Mouse (Mus musculus) heart, adult 9 months (tissue): ENCODE measurements around the gene Slc8a3.

Experiments used
- DNase-seq, 2 experiments: peaks; one replicate each; pipeline ENCODE4 v3.0.0; 2022; ENCODE audit warnings: low spot score in 2 of 2

Slc8a3 gene

GRCm38 (mm10) chr12:81184967-81185366 lies 148.0 kb downstream of the Slc8a3 start:
- no peak for DNase-seq

- DNase-seq: peak; percentile 18 to 39
Measured at GRCm38 (mm10) chr12:81182073-81182472, 150.9 kb downstream of the Slc8a3 start.

- DNase-seq: no peak
Measured at GRCm38 (mm10) chr12:81175252-81175651, 157.7 kb downstream of the Slc8a3 start.

DNA sequence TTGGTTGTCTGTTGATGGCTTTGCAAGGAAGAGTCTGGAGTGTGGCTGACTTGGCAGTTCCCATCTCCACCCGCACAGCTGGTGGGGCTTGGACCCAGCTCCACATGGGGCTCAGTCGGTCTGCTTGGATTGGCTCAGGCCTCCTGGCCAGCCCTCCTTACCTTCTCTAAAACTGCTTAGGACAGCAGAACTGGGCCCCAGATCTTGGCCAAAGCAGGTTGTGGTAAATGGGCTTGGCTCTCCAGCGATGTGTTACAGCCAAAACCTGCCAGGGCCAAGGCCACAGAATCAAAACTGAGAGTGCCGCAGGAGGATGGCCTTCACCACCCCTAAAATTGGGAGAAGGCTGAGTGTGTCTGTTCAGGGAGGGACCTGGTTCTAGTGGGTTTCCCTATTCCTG lies 159.1 kb downstream of the Slc8a3 start:
- DNase-seq: no peak

DNA sequence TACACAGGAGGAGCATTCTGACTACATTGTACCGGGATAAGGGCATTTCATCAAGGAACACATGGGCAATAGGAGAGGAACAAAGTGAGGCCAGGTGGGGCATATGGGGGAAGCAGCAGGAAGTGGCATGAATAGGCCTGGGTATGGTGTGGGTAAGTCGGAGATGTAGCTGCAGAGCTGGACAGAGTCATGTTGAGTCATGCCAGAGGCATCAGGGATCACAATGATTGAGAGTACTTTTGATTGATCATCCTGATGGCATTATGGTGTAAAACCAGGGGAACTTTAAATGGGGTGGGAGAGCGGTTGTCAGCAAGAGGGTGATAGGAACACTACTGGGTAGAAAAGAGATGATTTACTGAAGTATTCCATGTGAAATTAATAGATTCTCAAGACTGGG lies 160.0 kb downstream of the Slc8a3 start:
- no peak for DNase-seq

DNA sequence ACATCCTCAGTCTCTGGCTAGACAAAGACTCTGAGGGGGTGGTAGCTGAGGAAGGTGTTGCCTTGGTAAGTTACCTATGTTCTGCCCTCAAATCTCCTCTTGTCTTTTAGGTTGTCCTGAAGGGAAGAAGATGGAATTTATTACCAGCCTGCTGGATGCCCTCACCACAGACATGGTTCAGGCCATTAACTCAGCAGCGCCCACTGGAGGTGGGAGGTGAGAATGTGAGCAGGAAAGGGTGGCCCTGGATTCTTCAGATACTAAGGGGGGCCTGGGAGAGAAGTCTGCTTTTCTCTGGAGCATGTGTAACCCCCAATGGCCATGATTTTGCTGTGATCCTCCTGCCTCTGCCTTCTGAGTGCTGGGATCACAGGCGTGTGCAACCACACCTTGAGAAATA lies 162.9 kb downstream of the Slc8a3 start:
- DNase-seq: no peak

- no peak for DNase-seq
Measured at GRCm38 (mm10) chr12:81168494-81168893, 164.5 kb downstream of the Slc8a3 start.

GRCm38 (mm10) chr12:81168031-81168430 lies 164.9 kb downstream of the Slc8a3 start:
- DNase-seq: no peak

DNA sequence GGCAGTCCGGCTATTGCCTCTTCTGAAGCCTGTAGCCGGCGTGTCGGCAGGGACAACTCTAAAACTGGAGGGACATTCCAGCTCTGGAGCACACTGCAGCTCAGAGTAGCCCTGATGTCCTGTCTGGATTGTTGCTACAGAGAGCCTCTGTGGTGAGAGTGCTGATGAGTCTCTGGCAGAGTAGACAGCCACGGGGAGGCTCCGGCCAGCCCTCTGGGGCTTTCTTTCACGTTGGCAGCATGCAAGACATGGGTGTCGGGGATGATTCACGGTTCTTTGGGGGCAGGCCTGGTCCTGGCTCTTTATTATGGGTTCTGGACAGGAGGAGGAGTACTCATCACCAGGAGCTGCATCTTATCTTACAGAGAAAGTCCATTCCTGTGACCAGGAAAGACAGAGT lies 165.8 kb downstream of the Slc8a3 start:
- no peak for DNase-seq

GRCm38 (mm10) chr12:81166615-81167014 lies 166.4 kb downstream of the Slc8a3 start:
- DNase-seq: no peak

GRCm38 (mm10) chr12:81166092-81166491 lies 166.9 kb downstream of the Slc8a3 start:
- DNase-seq: no peak

DNA sequence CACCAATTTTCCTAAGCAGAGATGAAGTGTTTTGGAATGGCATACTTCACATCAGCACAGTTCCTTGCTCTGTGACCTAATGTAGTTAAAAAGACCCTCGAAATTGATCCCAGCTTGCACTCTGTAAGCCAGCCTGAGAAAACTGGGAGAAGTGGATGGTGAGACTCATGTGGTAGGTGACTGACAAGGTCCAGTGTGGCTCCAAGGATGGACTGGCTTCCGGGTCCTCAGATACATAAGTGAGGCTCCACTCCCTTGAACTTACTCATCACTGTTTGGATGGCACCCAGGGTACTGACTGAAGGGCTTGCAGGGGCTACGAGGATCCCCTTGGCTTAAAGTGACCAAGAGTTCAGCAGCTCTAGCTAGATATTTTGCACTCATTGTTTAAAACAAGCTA lies 169.4 kb downstream of the Slc8a3 start:
- no peak for DNase-seq

DNA sequence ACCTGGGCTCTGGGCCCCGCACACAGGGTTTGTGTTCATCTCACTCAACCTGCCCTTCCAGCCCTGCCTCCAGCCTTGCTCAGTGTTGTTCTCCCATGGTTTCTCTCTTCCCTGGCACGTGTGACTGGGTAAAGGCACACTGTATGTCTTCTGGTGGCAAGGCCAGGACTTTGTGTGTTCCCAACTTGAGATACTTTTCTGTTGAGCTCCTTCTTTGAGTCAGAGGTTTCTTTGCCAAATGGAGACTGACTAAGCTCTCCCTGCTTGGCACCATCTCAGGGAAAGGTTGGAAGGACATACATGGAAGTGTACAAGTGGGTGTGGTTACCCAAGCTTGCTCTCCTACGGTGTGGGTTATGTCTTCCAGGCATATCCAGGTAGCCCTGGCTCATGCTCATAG lies 169.8 kb downstream of the Slc8a3 start:
- peak in 1 of 2 experiments; percentile 16 for DNase-seq

DNA sequence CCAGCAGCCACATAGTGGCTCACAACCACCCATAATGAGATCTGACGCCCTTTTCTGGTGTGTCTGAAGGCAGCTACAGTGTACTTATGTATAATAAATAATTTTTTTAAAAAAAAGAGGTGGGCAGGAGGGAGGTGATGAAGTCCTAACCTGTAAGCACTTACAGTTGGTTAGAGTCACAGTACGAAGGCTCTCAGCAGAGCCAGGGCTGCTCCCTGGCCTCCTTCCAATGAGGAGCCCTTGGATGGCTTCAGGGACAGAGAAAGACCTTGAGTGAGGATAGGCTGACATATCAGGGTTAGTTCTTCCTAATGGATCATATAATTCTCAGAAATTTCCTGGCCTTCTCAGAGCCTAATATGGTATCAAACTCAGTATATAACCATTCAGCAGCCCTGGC lies 171.7 kb downstream of the Slc8a3 start:
- DNase-seq: no peak

GRCm38 (mm10) chr12:81160831-81161230 lies 172.1 kb downstream of the Slc8a3 start:
- DNase-seq: no peak

- no peak for DNase-seq
Measured at GRCm38 (mm10) chr12:81160425-81160824, 172.6 kb downstream of the Slc8a3 start.

GRCm38 (mm10) chr12:81159947-81160346 lies 173.0 kb downstream of the Slc8a3 start:
- DNase-seq: no peak

DNA sequence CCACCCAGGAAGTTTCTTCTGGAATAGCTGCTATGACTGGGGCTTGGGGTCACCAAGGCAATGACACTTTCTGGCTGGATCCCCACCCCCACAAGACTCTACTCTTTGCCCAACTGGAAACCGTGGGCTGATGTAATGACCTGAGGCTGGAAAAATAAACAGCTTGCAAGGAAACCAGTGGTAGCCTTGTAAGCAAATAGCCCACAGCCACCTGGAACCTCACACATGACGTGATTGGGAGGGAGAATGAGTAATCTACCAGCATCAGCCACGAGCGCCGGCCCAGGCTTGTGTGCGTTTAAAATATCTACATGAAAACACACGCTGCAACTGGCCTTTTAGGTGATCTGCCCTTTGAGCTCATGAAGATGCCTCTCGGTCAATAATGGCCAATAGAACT lies 176.1 kb downstream of the Slc8a3 start:
- DNase-seq: no peak

DNA sequence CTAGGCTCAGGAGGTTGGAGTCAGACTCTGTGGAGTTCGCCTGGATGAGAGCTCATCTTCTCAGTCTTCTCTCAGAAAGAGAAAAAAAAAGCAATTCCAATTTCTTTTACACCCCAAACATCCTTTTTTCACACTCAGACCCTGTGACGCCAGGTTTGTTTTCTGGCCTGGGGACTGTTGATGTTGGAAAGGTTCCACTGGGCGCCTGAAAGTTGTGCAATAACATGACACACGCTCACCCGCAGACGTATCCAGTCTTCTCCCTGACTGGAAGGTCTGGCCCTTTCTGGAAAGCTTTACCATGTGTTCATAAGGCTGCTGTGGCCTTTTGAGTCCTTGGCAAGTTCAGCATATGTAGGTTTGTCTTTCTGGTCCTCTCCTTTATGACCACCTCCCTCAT lies 177.3 kb downstream of the Slc8a3 start:
- DNase-seq: peak; percentile 60 to 81

DNA sequence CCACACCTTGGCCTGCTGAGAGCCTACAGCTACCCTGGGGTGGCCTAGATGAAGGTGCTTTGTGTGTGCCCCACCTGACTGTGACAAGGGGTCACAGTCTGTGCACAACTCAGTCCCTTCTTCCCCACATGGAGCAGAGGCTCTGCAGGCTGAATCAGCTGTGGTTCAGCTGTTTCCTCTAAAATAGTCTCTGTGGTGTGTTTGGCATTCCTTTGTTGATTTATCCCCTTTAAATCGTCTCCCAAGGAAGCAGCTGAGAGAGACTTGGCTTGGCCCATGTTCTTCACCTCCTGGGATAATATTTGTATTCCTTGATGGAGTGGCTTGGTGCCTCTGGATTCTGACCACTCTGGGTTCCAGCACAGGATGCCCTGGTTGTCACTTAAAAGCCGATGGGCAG lies 180.9 kb downstream of the Slc8a3 start:
- peak; percentile 17 to 32 for DNase-seq

DNA sequence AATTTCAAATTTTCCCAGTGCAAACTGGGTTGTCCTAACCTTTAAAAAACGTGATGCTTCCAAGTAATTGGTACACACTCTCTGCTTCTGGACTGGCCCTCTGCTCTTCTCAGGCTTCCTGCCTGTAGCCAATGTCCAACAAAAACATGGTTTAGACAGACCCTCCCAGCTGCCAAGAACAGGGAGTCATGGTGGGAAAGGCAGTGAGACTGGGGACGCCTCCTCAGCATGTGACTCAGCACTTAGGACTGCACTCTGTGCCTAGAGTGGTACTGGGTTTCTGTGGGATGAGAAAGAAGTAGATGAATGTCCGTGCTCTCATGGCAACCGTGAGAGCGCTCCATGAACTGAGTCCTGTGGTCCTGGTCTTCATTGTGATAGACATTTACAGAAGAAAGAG lies 182.1 kb downstream of the Slc8a3 start:
- DNase-seq: peak; percentile 75 to 76

GRCm38 (mm10) chr12:81147956-81148355 lies 185.0 kb downstream of the Slc8a3 start:
- DNase-seq: no peak
